Mouse (Mus musculus): ENCODE measurements around the gene Pax1. TPM values are rescaled to one million over a fixed set of nuclear protein-coding genes. Genes with fewer than 3 reads are reported as not detected.

The Pax1 gene
- polyA plus RNA-seq, 1 experiment from 2014 or later = not detected

GRCm38 (mm10) chr2:147359716-147360115, 2.0 kb upstream of the Pax1 start:
- 2% methylated on average over 4 of the region's 4 CpGs for WGBS
- H3K27ac ChIP-seq (ENCODE audit: low read depth, low read length) = no peak overlapping the region
- H3K9ac ChIP-seq (ENCODE audit: low read depth, low read length) = no peak overlapping the region
- no peaks in the 10 kb centered on the region for H3K9me3 ChIP-seq (ENCODE audit: control insufficient read depth)
- H3K4me1 ChIP-seq (replicated peaks; ENCODE audit: control insufficient read depth, insufficient read depth, low read length) = no peaks in the 10 kb centered on the region
- no peak for ATAC-seq
- peaks cover 80% of the 10 kb centered on the region for H3K27me3 ChIP-seq (replicated peaks; ENCODE audit: control insufficient read depth, insufficient read depth, low read length)
- no peaks in the 10 kb centered on the region for H3K36me3 ChIP-seq (ENCODE audit: control insufficient read depth, insufficient read depth)
- H3K4me2 ChIP-seq (replicated peaks; ENCODE audit: low read depth) = no peak overlapping the region
- no peak overlapping the region for H3K4me3 ChIP-seq (ENCODE audit: low read depth, low read length)
- TF ChIP-seq CTCF (IDR thresholded peaks at IDR 0.05; ENCODE audit: low read depth) = no peak

GRCm38 (mm10) chr2:147360401-147360800, 1.3 kb upstream of the Pax1 start:
- 2% methylated on average over 7 of the region's 7 CpGs for WGBS
- H3K9me3 ChIP-seq (ENCODE audit: control insufficient read depth) = no peaks in the 10 kb centered on the region
- no peaks in the 10 kb centered on the region for H3K36me3 ChIP-seq (ENCODE audit: control insufficient read depth, insufficient read depth)
- ATAC-seq = no peak
- H3K4me2 ChIP-seq (replicated peaks; ENCODE audit: low read depth) = no peak overlapping the region
- no peaks in the 10 kb centered on the region for H3K4me1 ChIP-seq (replicated peaks; ENCODE audit: control insufficient read depth, insufficient read depth, low read length)
- no peak for TF ChIP-seq CTCF (IDR thresholded peaks at IDR 0.05; ENCODE audit: low read depth)
- H3K9ac ChIP-seq (ENCODE audit: low read depth, low read length) = no peak overlapping the region
- no peak overlapping the region for H3K4me3 ChIP-seq (ENCODE audit: low read depth, low read length)
- H3K27me3 ChIP-seq (replicated peaks; ENCODE audit: control insufficient read depth, insufficient read depth, low read length) = peaks cover 84% of the 10 kb centered on the region
- no peak overlapping the region for H3K27ac ChIP-seq (ENCODE audit: low read depth, low read length)

GRCm38 (mm10) chr2:147360856-147361255, 869 bp upstream of the Pax1 start:
- no peak for ATAC-seq
- 2% methylated on average over 5 of the region's 5 CpGs for WGBS

GRCm38 (mm10) chr2:147362316-147362715, 591 bp downstream of the Pax1 start:
- no peak for ATAC-seq
- Histone ChIP-seq H3K4me1 (replicated peaks; ENCODE audit: control insufficient read depth, insufficient read depth, low read length) (no peaks in the 10 kb centered on the region), H3K27me3 (replicated peaks; ENCODE audit: control insufficient read depth, insufficient read depth, low read length) (peaks cover 90% of the 10 kb centered on the region), H3K36me3 (ENCODE audit: control insufficient read depth, insufficient read depth) (no peaks in the 10 kb centered on the region), H3K4me3 (ENCODE audit: low read depth, low read length) (no peak overlapping the region), H3K9me3 (ENCODE audit: control insufficient read depth) (no peaks in the 10 kb centered on the region), H3K27ac (ENCODE audit: low read depth, low read length) (no peak overlapping the region), H3K9ac (ENCODE audit: low read depth, low read length) (no peak overlapping the region), H3K4me2 (replicated peaks; ENCODE audit: low read depth) (no peak overlapping the region)
- peak; percentile 59 for TF ChIP-seq CTCF (IDR thresholded peaks at IDR 0.05; ENCODE audit: low read depth)
- 1% methylated on average over 18 of the region's 18 CpGs for WGBS

More at GRCm38 (mm10) chr2:147360856-147361255, 869 bp upstream of the Pax1 start:
- Histone ChIP-seq H3K9ac (ENCODE audit: low read depth, low read length) (no peak overlapping the region), H3K4me3 (ENCODE audit: low read depth, low read length) (no peak overlapping the region), H3K27ac (ENCODE audit: low read depth, low read length) (no peak overlapping the region), H3K36me3 (ENCODE audit: control insufficient read depth, insufficient read depth) (no peaks in the 10 kb centered on the region), H3K9me3 (ENCODE audit: control insufficient read depth) (no peaks in the 10 kb centered on the region), H3K27me3 (replicated peaks; ENCODE audit: control insufficient read depth, insufficient read depth, low read length) (peaks cover 84% of the 10 kb centered on the region), H3K4me2 (replicated peaks; ENCODE audit: low read depth) (no peak overlapping the region), H3K4me1 (replicated peaks; ENCODE audit: control insufficient read depth, insufficient read depth, low read length) (no peaks in the 10 kb centered on the region)
- TF ChIP-seq CTCF (IDR thresholded peaks at IDR 0.05; ENCODE audit: low read depth) = no peak

GRCm38 (mm10) chr2:147363401-147364130, 1.8 kb downstream of the Pax1 start:
- 8% methylated on average over 6 of the region's 6 CpGs for WGBS
- H3K4me3 ChIP-seq (ENCODE audit: low read depth, low read length) = no peak overlapping the region
- H3K9me3 ChIP-seq (ENCODE audit: control insufficient read depth) = no peaks in the 10 kb centered on the region
- no peak overlapping the region for H3K9ac ChIP-seq (ENCODE audit: low read depth, low read length)
- H3K4me1 ChIP-seq (replicated peaks; ENCODE audit: control insufficient read depth, insufficient read depth, low read length) = no peaks in the 10 kb centered on the region
- H3K27ac ChIP-seq (ENCODE audit: low read depth, low read length) = no peak overlapping the region
- H3K36me3 ChIP-seq (ENCODE audit: control insufficient read depth, insufficient read depth) = no peaks in the 10 kb centered on the region
- TF ChIP-seq CTCF (IDR thresholded peaks at IDR 0.05; ENCODE audit: low read depth) = no peak
- no peak overlapping the region for H3K4me2 ChIP-seq (replicated peaks; ENCODE audit: low read depth)
- peaks cover 93% of the 10 kb centered on the region for H3K27me3 ChIP-seq (replicated peaks; ENCODE audit: control insufficient read depth, insufficient read depth, low read length)
- no peak for ATAC-seq

- Histone ChIP-seq H3K9me3 (ENCODE audit: control insufficient read depth) (no peaks in the 10 kb centered on the region), H3K9ac (ENCODE audit: low read depth, low read length) (no peak overlapping the region), H3K4me3 (ENCODE audit: low read depth, low read length) (no peak overlapping the region), H3K27ac (ENCODE audit: low read depth, low read length) (no peak overlapping the region), H3K4me2 (replicated peaks; ENCODE audit: low read depth) (no peak overlapping the region), H3K27me3 (replicated peaks; ENCODE audit: control insufficient read depth, insufficient read depth, low read length) (peaks cover 88% of the 10 kb centered on the region), H3K36me3 (ENCODE audit: control insufficient read depth, insufficient read depth) (no peaks in the 10 kb centered on the region), H3K4me1 (replicated peaks; ENCODE audit: control insufficient read depth, insufficient read depth, low read length) (no peaks in the 10 kb centered on the region)
- 7% methylated on average over 6 of the region's 6 CpGs for WGBS
- TF ChIP-seq CTCF (IDR thresholded peaks at IDR 0.05; ENCODE audit: low read depth) = no peak
- no peak for ATAC-seq
Observed at GRCm38 (mm10) chr2:147364198-147364597, 2.5 kb downstream of the Pax1 start.

Measured in intestine, postnatal 0 days (tissue).